Mouse (Mus musculus) forebrain, embryonic 15.5 days (tissue): ENCODE data around the gene Ebna1bp2. TPM values are rescaled to one million over a fixed set of nuclear protein-coding genes. Genes with fewer than 3 reads are reported as not detected.

Source experiments
- ATAC-seq: fragments of 200-750 bp; cut with Nextera tagmentation; replicated peaks from 2 replicates; pipeline ENCODE4 v1.8.0; 2017; ENCODE audit warnings: mild to moderate bottlenecking, moderate TSS enrichment, moderate library complexity
- H3K27ac ChIP-seq: fragments of 300-500 bp; sonication (generic); replicated peaks from 2 replicates; pipeline ENCODE4 v1.5.1; 2015; ENCODE audit warnings: mild to moderate bottlenecking, inconsistent platforms
- H3K27me3 ChIP-seq: fragments of 300-500 bp; sonication (generic); 2 replicates; pipeline ENCODE4 v1.6.1; 2015; ENCODE audit warnings: inconsistent platforms
- H3K36me3 ChIP-seq: fragments of 300-500 bp; sonication (generic); 2 replicates; pipeline ENCODE4 v1.6.1; 2015; ENCODE audit warnings: mild to moderate bottlenecking, inconsistent platforms
- H3K4me1 ChIP-seq: fragments of 300-500 bp; sonication (generic); 2 replicates; pipeline ENCODE4 v1.6.1; 2015; ENCODE audit warnings: inconsistent platforms
- H3K4me2 ChIP-seq: fragments of 300-500 bp; sonication (generic); replicated peaks from 2 replicates; pipeline ENCODE4 v1.6.1; 2015; ENCODE audit warnings: mild to moderate bottlenecking, inconsistent platforms
- H3K4me3 ChIP-seq: fragments of 300-500 bp; sonication (generic); 2 replicates; pipeline ENCODE4 v1.5.1; 2015; ENCODE audit warnings: mild to moderate bottlenecking, inconsistent platforms
- H3K9ac ChIP-seq: fragments of 300-500 bp; sonication (generic); replicated peaks from 2 replicates; pipeline ENCODE4 v1.6.1; 2015; ENCODE audit warnings: mild to moderate bottlenecking, inconsistent platforms
- H3K9me3 ChIP-seq: fragments of 300-500 bp; sonication (generic); 2 replicates; pipeline ENCODE4 v1.6.1; 2016; ENCODE audit warnings: inconsistent platforms
- WGBS: fragments of 180-500 bp; shearing (Covaris S2); methylation state at CpG from one replicate; pipeline ENCODE4 v1.1.7; 2015; ENCODE audit warnings: mixed read lengths; 5-methylcytosine and 5-hydroxymethylcytosine counted together
- polyA plus RNA-seq: library from polyadenylated mRNA; unstranded; fragments of >200 nt; fragmentation: Nextera tagmentation; extraction: Ambion mirVana; gene quantifications from 2 replicates; pipeline ENCODE4 v1.2.1, GENCODE M21; 2015

Gene Ebna1bp2
- polyA plus RNA-seq = 140 and 150 TPM in 2 replicates

DNA sequence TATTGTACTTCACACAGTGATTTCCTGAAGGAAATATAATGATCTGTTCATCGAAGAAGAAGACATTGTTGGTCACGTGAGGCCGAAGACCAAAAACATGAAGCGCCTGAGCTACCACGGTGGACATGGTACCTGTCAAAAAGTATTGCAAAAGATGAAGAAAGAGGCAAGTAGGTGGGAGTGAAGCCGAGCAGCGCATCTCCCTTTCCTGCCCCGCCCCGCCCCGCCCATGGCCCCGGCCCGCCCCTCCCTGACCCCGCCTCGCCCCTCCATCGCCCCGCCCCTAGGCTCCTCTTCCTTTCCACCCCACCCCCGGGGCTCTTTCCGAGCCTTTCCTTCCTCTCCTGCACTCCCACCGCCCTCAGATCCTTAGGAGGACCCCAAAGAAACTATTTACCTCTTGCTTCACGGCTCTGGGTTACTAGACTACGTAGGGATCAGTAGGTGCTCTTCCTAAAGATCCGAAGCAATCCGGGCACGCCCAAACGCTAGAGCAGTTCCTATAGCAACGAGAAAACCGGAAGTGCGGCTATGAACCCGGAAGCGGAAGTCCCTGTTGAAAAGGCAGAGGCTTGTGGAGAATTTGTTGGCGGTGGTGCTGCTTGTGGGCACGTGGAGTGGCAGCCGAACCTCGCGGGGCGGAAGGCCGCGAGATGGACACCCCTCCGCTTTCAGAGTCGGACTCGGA, at the start of gene Ebna1bp2, which contains the start of gene Cfap57:
Gene Ebna1bp2 (plus strand): TSS at position 521 of the 688 bp plus-strand sequence.
Gene Cfap57 (minus strand): TSS at position 499 of the 688 bp plus-strand sequence.
- Histone ChIP-seq H3K36me3 (peaks cover 23% of the 10 kb centered on the region), H3K4me1 (peaks cover 12% of the 10 kb centered on the region), H3K27ac (peak within 1 kb of the TSS; percentile 48; the same call in 1 of the 2 replicates), H3K27me3 (no peaks in the 10 kb centered on the region), H3K9ac (peak within 1 kb of the TSS; percentile 62), H3K4me3 (peak within 1 kb of the TSS; percentile 81), H3K9me3 (no peaks in the 10 kb centered on the region), H3K4me2 (peak within 1 kb of the TSS; percentile 97)
- under 1% methylated on average over 35 of the region's 41 CpGs for WGBS
- ATAC-seq = peak; percentile 97

DNA sequence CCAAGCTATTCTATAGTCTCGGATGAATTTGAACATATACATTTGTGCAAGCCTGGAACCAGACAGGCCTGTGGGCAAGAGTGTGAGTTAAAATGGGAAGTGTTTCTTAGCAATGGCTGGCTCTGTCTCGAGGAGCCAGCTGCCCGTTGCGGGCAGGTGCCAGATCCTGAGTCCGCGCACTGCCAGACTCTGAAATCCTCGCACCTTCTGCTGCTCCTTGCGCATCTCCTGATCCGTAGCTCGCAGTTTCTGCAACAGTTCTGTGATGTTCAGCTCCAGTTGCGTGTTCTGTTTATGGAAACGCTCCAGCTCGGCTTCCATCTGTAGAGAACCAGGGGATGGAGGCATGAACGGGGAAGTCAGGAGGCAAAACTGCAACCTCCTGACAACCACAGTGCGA, 49.2 kb upstream of the Ebna1bp2 start:
- Histone ChIP-seq H3K36me3 (no peaks in the 10 kb centered on the region), H3K9ac (no peak overlapping the region), H3K4me1 (no peaks in the 10 kb centered on the region), H3K9me3 (no peaks in the 10 kb centered on the region), H3K27me3 (no peaks in the 10 kb centered on the region; the same call in 1 of the 2 replicates), H3K27ac (no peak overlapping the region), H3K4me3 (no peak overlapping the region), H3K4me2 (no peak overlapping the region)
- 69% methylated on average over 15 of the region's 15 CpGs for WGBS
- no peak for ATAC-seq

DNA sequence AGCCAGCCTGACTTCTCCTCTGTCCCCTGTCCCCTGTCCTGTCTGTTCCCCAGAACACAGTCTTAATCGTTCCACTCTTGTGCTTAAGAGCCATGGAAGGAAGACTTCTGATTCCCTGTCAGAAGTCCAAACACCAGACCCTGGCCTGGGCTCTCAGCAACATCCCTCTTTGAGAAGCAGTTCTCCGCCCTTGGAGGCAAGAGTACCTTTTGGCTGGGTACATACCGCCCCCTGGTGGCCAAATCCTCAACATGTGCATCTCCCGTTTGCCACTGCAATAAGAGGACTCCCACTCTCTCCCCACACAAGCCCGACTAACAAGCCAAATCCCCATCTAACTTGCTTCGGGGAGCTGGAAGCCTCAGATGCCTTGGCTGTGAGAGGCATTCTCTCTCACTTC, 44.5 kb upstream of the Ebna1bp2 start:
- H3K9me3 ChIP-seq = no peaks in the 10 kb centered on the region
- no peaks in the 10 kb centered on the region for H3K36me3 ChIP-seq
- no peak overlapping the region for H3K4me2 ChIP-seq
- WGBS = 8% methylated on average over 6 of the region's 6 CpGs
- no peaks in the 10 kb centered on the region for H3K4me1 ChIP-seq
- no peak overlapping the region for H3K4me3 ChIP-seq
- H3K27ac ChIP-seq = no peak overlapping the region
- H3K27me3 ChIP-seq = no peaks in the 10 kb centered on the region
- H3K9ac ChIP-seq = no peak overlapping the region
- ATAC-seq = peak; percentile 46

- Histone ChIP-seq H3K27ac (no peak overlapping the region), H3K4me2 (no peak overlapping the region), H3K27me3 (no peaks in the 10 kb centered on the region), H3K9ac (no peak overlapping the region), H3K4me3 (no peak overlapping the region), H3K36me3 (no peaks in the 10 kb centered on the region), H3K4me1 (no peaks in the 10 kb centered on the region), H3K9me3 (no peaks in the 10 kb centered on the region)
- no peak for ATAC-seq
- WGBS = 49% methylated on average over 13 of the region's 13 CpGs
These were observed 41.3 kb upstream of the Ebna1bp2 start for GRCm38 (mm10) chr4:118579313-118579712.

- no peak for ATAC-seq
- Histone ChIP-seq H3K4me1 (no peaks in the 10 kb centered on the region), H3K9ac (no peak overlapping the region), H3K4me3 (no peak overlapping the region), H3K9me3 (no peaks in the 10 kb centered on the region), H3K36me3 (no peaks in the 10 kb centered on the region), H3K27ac (no peak overlapping the region), H3K4me2 (no peak overlapping the region), H3K27me3 (no peaks in the 10 kb centered on the region)
- 37% methylated on average over 11 of the region's 11 CpGs for WGBS
These were observed 39.1 kb upstream of the Ebna1bp2 start for GRCm38 (mm10) chr4:118581508-118581907.

- Histone ChIP-seq H3K27me3 (no peaks in the 10 kb centered on the region), H3K4me1 (no peaks in the 10 kb centered on the region), H3K9me3 (no peaks in the 10 kb centered on the region), H3K4me3 (no peak overlapping the region), H3K27ac (no peak overlapping the region), H3K4me2 (no peak overlapping the region), H3K36me3 (no peaks in the 10 kb centered on the region), H3K9ac (no peak overlapping the region)
- no peak for ATAC-seq
- 96% methylated on average over 8 of the region's 8 CpGs for WGBS
These were observed 38.0 kb upstream of the Ebna1bp2 start for GRCm38 (mm10) chr4:118582629-118583028.

DNA sequence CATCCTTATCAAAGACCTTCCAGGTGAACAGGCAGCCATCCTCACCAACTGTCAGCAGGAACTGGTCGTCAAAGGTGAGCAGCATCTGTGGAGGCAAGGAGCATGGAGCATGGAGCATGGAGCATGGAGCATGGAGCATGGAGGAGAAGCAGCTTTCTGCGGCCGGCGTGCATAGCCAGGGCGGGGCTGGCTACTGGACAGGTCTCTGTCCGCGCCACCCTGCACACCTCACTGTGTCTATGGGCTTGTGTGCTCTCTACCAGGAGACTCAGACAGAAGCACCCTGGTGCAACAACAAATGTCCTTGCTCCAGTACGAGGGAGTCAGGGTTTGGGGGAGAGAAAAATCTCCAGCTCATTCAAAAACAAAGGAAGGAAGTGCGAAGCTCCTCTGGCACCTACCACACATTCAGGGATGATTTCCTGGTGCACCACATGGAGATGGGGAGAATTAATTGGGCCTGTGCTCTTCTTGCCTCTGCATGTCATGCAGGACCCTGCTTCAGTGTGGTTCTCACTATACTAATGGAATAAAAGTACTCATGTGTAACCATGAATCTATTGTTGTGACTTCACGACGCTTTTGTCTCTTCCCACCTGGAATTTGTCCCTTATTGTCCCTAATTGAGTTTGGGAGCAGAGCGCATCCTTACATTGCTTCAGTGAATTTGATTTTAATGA, 31.4 kb upstream of the Ebna1bp2 start:
- Histone ChIP-seq H3K36me3 (no peaks in the 10 kb centered on the region), H3K4me2 (no peak overlapping the region), H3K9me3 (no peaks in the 10 kb centered on the region), H3K27ac (no peak overlapping the region), H3K4me1 (no peaks in the 10 kb centered on the region), H3K4me3 (no peak overlapping the region), H3K9ac (no peak overlapping the region), H3K27me3 (no peaks in the 10 kb centered on the region)
- no peak for ATAC-seq
- 57% methylated on average over 12 of the region's 12 CpGs for WGBS

- H3K4me3 ChIP-seq = no peak overlapping the region
- no peak overlapping the region for H3K4me2 ChIP-seq
- no peak overlapping the region for H3K27ac ChIP-seq
- no peaks in the 10 kb centered on the region for H3K27me3 ChIP-seq
- 5% methylated on average over 7 of the region's 7 CpGs for WGBS
- H3K9me3 ChIP-seq = no peaks in the 10 kb centered on the region
- H3K36me3 ChIP-seq = no peaks in the 10 kb centered on the region
- no peaks in the 10 kb centered on the region for H3K4me1 ChIP-seq
- no peak for ATAC-seq
- no peak overlapping the region for H3K9ac ChIP-seq
These were observed 30.9 kb upstream of the Ebna1bp2 start for GRCm38 (mm10) chr4:118589733-118590130.

GRCm38 (mm10) chr4:118604065-118604464, 16.5 kb upstream of the Ebna1bp2 start:
- Histone ChIP-seq H3K4me2 (no peak overlapping the region), H3K9ac (no peak overlapping the region), H3K9me3 (no peaks in the 10 kb centered on the region), H3K27ac (no peak overlapping the region), H3K4me3 (no peak overlapping the region), H3K36me3 (no peaks in the 10 kb centered on the region), H3K27me3 (no peaks in the 10 kb centered on the region), H3K4me1 (no peaks in the 10 kb centered on the region)
- 72% methylated on average over 4 of the region's 4 CpGs for WGBS
- ATAC-seq = no peak

DNA sequence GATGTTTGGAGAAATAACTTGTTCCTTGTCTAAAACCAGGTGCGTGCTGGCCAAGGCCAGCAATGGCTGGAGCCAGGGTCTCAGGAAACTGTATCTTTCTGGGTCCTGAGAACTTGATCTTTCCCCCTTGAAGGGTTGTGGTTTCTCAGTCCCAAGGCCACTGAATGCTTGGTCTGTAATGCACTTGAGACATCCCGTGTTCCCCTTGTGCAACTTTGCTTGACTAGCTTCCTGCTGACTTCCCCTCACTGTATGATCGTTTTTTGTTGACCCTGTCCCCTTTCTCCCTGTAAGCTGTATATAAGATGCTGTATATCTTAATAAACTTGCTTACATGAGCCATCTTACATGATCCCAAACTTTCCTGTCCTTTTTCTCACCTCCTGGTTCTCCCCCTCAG, 10.8 kb upstream of the Ebna1bp2 start:
- 83% methylated on average over 3 of the region's 3 CpGs for WGBS
- Histone ChIP-seq H3K9me3 (no peaks in the 10 kb centered on the region), H3K4me3 (no peak overlapping the region), H3K4me1 (no peaks in the 10 kb centered on the region), H3K36me3 (no peaks in the 10 kb centered on the region), H3K9ac (no peak overlapping the region), H3K27ac (no peak overlapping the region), H3K4me2 (no peak overlapping the region), H3K27me3 (no peaks in the 10 kb centered on the region)
- no peak for ATAC-seq

GRCm38 (mm10) chr4:118612619-118613018, 8.0 kb upstream of the Ebna1bp2 start:
- ATAC-seq = no peak
- no peaks in the 10 kb centered on the region for H3K9me3 ChIP-seq
- no peaks in the 10 kb centered on the region for H3K27me3 ChIP-seq
- H3K9ac ChIP-seq = no peak overlapping the region
- H3K4me1 ChIP-seq = no peaks in the 10 kb centered on the region
- H3K4me3 ChIP-seq = no peak overlapping the region
- no peak overlapping the region for H3K27ac ChIP-seq
- H3K36me3 ChIP-seq = no peaks in the 10 kb centered on the region
- WGBS = 23% methylated on average over 11 of the region's 11 CpGs
- H3K4me2 ChIP-seq = no peak overlapping the region

DNA sequence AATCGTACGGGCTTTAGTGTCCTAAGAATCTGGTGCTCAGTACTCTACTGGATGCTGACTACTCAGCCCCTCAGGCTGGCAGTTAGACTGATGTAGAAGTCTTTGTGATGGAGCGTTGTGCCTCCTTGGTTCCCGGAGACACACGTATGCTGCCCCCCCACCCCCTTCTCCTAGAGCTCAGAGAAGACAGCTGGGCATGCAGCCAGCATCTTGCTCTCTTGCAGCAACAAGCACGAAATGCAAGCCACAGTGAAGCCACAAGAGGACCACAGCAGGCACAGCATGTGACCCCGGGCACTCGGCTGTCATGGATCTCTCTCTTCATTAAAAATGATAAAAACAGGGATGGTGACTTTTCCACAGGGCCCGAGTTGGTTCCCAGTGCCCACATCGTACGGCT, 5.2 kb upstream of the Ebna1bp2 start:
- no peaks in the 10 kb centered on the region for H3K27me3 ChIP-seq
- no peak overlapping the region for H3K4me3 ChIP-seq
- no peak overlapping the region for H3K9ac ChIP-seq
- no peak for ATAC-seq
- H3K4me2 ChIP-seq = no peak overlapping the region
- 75% methylated on average over 11 of the region's 11 CpGs for WGBS
- H3K4me1 ChIP-seq = no peaks in the 10 kb centered on the region
- H3K36me3 ChIP-seq = no peaks in the 10 kb centered on the region
- no peak overlapping the region for H3K27ac ChIP-seq
- no peaks in the 10 kb centered on the region for H3K9me3 ChIP-seq
